Mouse (Mus musculus) cortical plate, adult 2 months (tissue): ENCODE results near the gene Styx. TPM values are rescaled to one million over a fixed set of nuclear protein-coding genes. Genes with fewer than 3 reads are reported as not detected.
A peak's percentile ranks its signal among the peaks of the same experiment; 100 is the strongest.

Experiments used
- H3K27ac ChIP-seq: fragments of 200-500 bp; 2 replicates; pipeline ENCODE4 v1.5.1; 2012; ENCODE audit warnings: low read length, control low read depth, inconsistent platforms; ENCODE audit not compliant: insufficient read depth
- H3K4me1 ChIP-seq: fragments of 200-500 bp; 2 replicates; pipeline ENCODE4 v1.6.1; 2011; ENCODE audit warnings: low read length; ENCODE audit not compliant: control insufficient read depth, insufficient read depth
- H3K4me3 ChIP-seq: fragments of 200-500 bp; 2 replicates; pipeline ENCODE4 v1.5.1; 2011; ENCODE audit warnings: mild to moderate bottlenecking, low read length, control low read depth; ENCODE audit not compliant: insufficient read depth
- CTCF ChIP-seq: fragments of 200-500 bp; IDR thresholded peaks from 2 replicates; pipeline ENCODE4 v1.5.1; 2011; ENCODE audit warnings: mild to moderate bottlenecking, control low read depth, low read length; ENCODE audit not compliant: insufficient read depth; ENCODE audit errors: extremely low read depth
- POLR2A ChIP-seq: fragments of 200-500 bp; IDR thresholded peaks from 2 replicates; pipeline ENCODE4 v1.6.1; 2011; ENCODE audit warnings: mild to moderate bottlenecking, low read length, control low read depth; ENCODE audit not compliant: insufficient read depth; ENCODE audit errors: extremely low read depth
- polyA plus RNA-seq: library from polyadenylated mRNA; depleted of rRNA; stranded (reverse); fragments of >200 nt; gene quantifications from 2 replicates; pipeline ENCODE4 v1.2.3, GENCODE M21; 2012

Styx gene
- polyA plus RNA-seq, 1 experiment: 13.0 TPM

- no peak overlapping the region for H3K4me3 ChIP-seq
- H3K27ac ChIP-seq: no peak overlapping the region
- H3K4me1 ChIP-seq: no peaks in the 10 kb centered on the region
- TF ChIP-seq CTCF: no peak
- TF ChIP-seq POLR2A: no peak
Measured at GRCm38 (mm10) chr14:45430066-45430842, 79.4 kb downstream of the Styx start.

GRCm38 (mm10) chr14:45432003-45432402, 81.1 kb downstream of the Styx start:
- H3K4me3 ChIP-seq: no peak overlapping the region
- H3K27ac ChIP-seq: no peak overlapping the region
- TF ChIP-seq CTCF: peak; percentile 37
- no peak for TF ChIP-seq POLR2A
- H3K4me1 ChIP-seq: no peaks in the 10 kb centered on the region

- TF ChIP-seq CTCF: peak; percentile 36; the same call in 1 of the 2 replicates
- TF ChIP-seq POLR2A: no peak
- no peaks in the 10 kb centered on the region for H3K4me1 ChIP-seq
Measured at GRCm38 (mm10) chr14:45434220-45434619, 83.3 kb downstream of the Styx start.

GRCm38 (mm10) chr14:45438250-45438930, 87.5 kb downstream of the Styx start:
- Histone ChIP-seq H3K4me3 (no peak overlapping the region), H3K4me1 (no peaks in the 10 kb centered on the region), H3K27ac (no peak overlapping the region)
- TF ChIP-seq POLR2A (no peak), CTCF (no peak)

More at GRCm38 (mm10) chr14:45434220-45434619, 83.3 kb downstream of the Styx start:
- H3K27ac ChIP-seq: no peak overlapping the region
- H3K4me3 ChIP-seq: no peak overlapping the region

GRCm38 (mm10) chr14:45438931-45439275, 88.0 kb downstream of the Styx start:
- Histone ChIP-seq H3K4me1 (no peaks in the 10 kb centered on the region), H3K4me3 (no peak overlapping the region), H3K27ac (no peak overlapping the region)
- no peak for TF ChIP-seq CTCF
- TF ChIP-seq POLR2A: no peak

- TF ChIP-seq POLR2A (no peak), CTCF (no peak)
- H3K27ac ChIP-seq: no peak overlapping the region
- no peaks in the 10 kb centered on the region for H3K4me1 ChIP-seq
- no peak overlapping the region for H3K4me3 ChIP-seq
Measured at GRCm38 (mm10) chr14:45439387-45439786, 88.5 kb downstream of the Styx start.

GRCm38 (mm10) chr14:45441291-45441690, 90.4 kb downstream of the Styx start:
- Histone ChIP-seq H3K4me1 (no peaks in the 10 kb centered on the region), H3K4me3 (no peak overlapping the region), H3K27ac (no peak overlapping the region)
- no peak for TF ChIP-seq POLR2A
- TF ChIP-seq CTCF: no peak

- no peak overlapping the region for H3K27ac ChIP-seq
- TF ChIP-seq CTCF: no peak
- no peaks in the 10 kb centered on the region for H3K4me1 ChIP-seq
- no peak overlapping the region for H3K4me3 ChIP-seq
Measured at GRCm38 (mm10) chr14:45442781-45443560, 92.1 kb downstream of the Styx start.

GRCm38 (mm10) chr14:45444870-45445269, 94.0 kb downstream of the Styx start:
- Histone ChIP-seq H3K27ac (no peak overlapping the region), H3K4me1 (no peaks in the 10 kb centered on the region), H3K4me3 (no peak overlapping the region)
- no peak for TF ChIP-seq POLR2A
- TF ChIP-seq CTCF: no peak
